Mouse (Mus musculus) CH12.LX (cell line): ENCODE results near the gene Zmat5. TPM values are rescaled to one million over a fixed set of nuclear protein-coding genes. Genes with fewer than 3 reads are reported as not detected.

Experiments used
- DNase-seq: peaks from one replicate; pipeline ENCODE4 v3.0.0-alpha.2; 2013; ENCODE audit errors: extremely low read depth
- H3K27ac ChIP-seq: 2 replicates; pipeline ENCODE4 v1.5.1; 2012; ENCODE audit warnings: low read depth, mild to moderate bottlenecking, control low read depth, moderate library complexity; ENCODE audit not compliant: insufficient read depth
- H3K27me3 ChIP-seq: replicated peaks from 2 replicates; pipeline ENCODE3; 2012; ENCODE audit warnings: inconsistent platforms
- H3K36me3 ChIP-seq, 2 experiments: replicated peaks in 1 of 2; 2 replicates each; pipeline versions ENCODE3 to v1.6.1; 2012; ENCODE audit warnings: inconsistent platforms in 1 of 2, low read length in 1 of 2, mild to moderate bottlenecking in 1 of 2, mixed read lengths in 1 of 2, moderate library complexity in 1 of 2; ENCODE audit not compliant: control insufficient read depth in 1 of 2, insufficient read depth in 1 of 2
- H3K4me1 ChIP-seq, 2 experiments: 2 replicates each; pipeline ENCODE4 v1.6.1; 2012; ENCODE audit warnings: inconsistent platforms in 1 of 2, moderate library complexity in 1 of 2; ENCODE audit not compliant: insufficient read depth in 2 of 2, control insufficient read depth in 1 of 2
- H3K4me2 ChIP-seq: 2 replicates; pipeline ENCODE4 v1.6.1; 2012; ENCODE audit warnings: low read depth, mild to moderate bottlenecking, control low read depth; ENCODE audit not compliant: poor library complexity, insufficient read depth, severe bottlenecking
- H3K4me3 ChIP-seq, 3 experiments: fragments of 150-350 bp in 1 of 3; sonication (generic) in 1 of 3; replicated peaks in 1 of 3; 2 replicates each; pipeline versions ENCODE3 to v1.5.1; 2011 to 2012; ENCODE audit warnings: low read depth in 2 of 3, low read length in 2 of 3, mild to moderate bottlenecking in 2 of 3, moderate library complexity in 2 of 3, control low read depth in 1 of 3, improper control_type of control experiment in 1 of 3, inconsistent platforms in 1 of 3, mixed read lengths in 1 of 3; ENCODE audit not compliant: poor library complexity in 1 of 3
- H3K79me2 ChIP-seq: replicated peaks from 2 replicates; pipeline ENCODE4 v1.6.1; 2012; ENCODE audit warnings: mild to moderate bottlenecking, moderate library complexity; ENCODE audit not compliant: control insufficient read depth, poor library complexity, insufficient read depth, severe bottlenecking; ENCODE audit errors: extremely low read depth
- H3K9ac ChIP-seq: 2 replicates; pipeline ENCODE4 v1.6.1; 2012; ENCODE audit warnings: low read depth, mild to moderate bottlenecking, control low read depth, moderate library complexity; ENCODE audit not compliant: insufficient read depth
- H3K9me3 ChIP-seq: replicated peaks from 2 replicates; pipeline ENCODE3; 2012; ENCODE audit warnings: low read length, inconsistent platforms, mixed read lengths
- BHLHE40 ChIP-seq: IDR thresholded peaks from 2 replicates; pipeline ENCODE4 v1.6.1; 2011; ENCODE audit warnings: mild to moderate bottlenecking, low read depth, low read length, improper control_type of control experiment
- E2F4 ChIP-seq: IDR thresholded peaks from 2 replicates; pipeline ENCODE4 v1.6.1; 2011; ENCODE audit warnings: low read depth, low read length, improper control_type of control experiment; ENCODE audit not compliant: insufficient replicate concordance
- ETS1 ChIP-seq: conservative IDR thresholded peaks from 2 replicates; pipeline ENCODE4 v1.6.1; 2012; ENCODE audit warnings: low read depth, mild to moderate bottlenecking, inconsistent platforms, low read length, improper control_type of control experiment, moderate library complexity
- GABPA ChIP-seq: IDR thresholded peaks from 2 replicates; pipeline ENCODE4 v1.6.1; 2012; ENCODE audit warnings: low read depth, low read length, improper control_type of control experiment, inconsistent platforms; ENCODE audit not compliant: insufficient replicate concordance
- HCFC1 ChIP-seq: IDR thresholded peaks from 2 replicates; pipeline ENCODE4 v1.6.1; 2012; ENCODE audit warnings: low read depth, mild to moderate bottlenecking, inconsistent platforms, low read length, improper control_type of control experiment
- IRF4 ChIP-seq: IDR thresholded peaks from 2 replicates; pipeline ENCODE4 v1.6.1; 2014; ENCODE audit warnings: low read depth, mild to moderate bottlenecking, inconsistent platforms, low read length, improper control_type of control experiment
- JUND ChIP-seq: conservative IDR thresholded peaks from 2 replicates; pipeline ENCODE4 v1.6.1; 2011; ENCODE audit warnings: low read depth, low read length, improper control_type of control experiment
- MAFK ChIP-seq: IDR thresholded peaks from 2 replicates; pipeline ENCODE4 v1.6.1; 2011; ENCODE audit warnings: low read length, improper control_type of control experiment; ENCODE audit not compliant: insufficient replicate concordance
- MAX ChIP-seq: IDR thresholded peaks from 2 replicates; pipeline ENCODE4 v1.6.1; 2011; ENCODE audit warnings: low read length, improper control_type of control experiment
- MEF2A ChIP-seq: IDR thresholded peaks from 2 replicates; pipeline ENCODE4 v1.6.1; 2014; ENCODE audit warnings: low read depth, mild to moderate bottlenecking, inconsistent platforms, low read length, improper control_type of control experiment, borderline replicate concordance
- MYC ChIP-seq: IDR thresholded peaks from 2 replicates; pipeline ENCODE4 v1.6.1; 2011; ENCODE audit warnings: low read depth, mild to moderate bottlenecking, improper control_type of control experiment, low read length
- NELFE ChIP-seq: IDR thresholded peaks from 2 replicates; pipeline ENCODE4 v1.6.1; 2011; ENCODE audit warnings: low read depth, low read length, improper control_type of control experiment
- NRF1 ChIP-seq: IDR thresholded peaks from 2 replicates; pipeline ENCODE4 v1.6.1; 2014; ENCODE audit warnings: low read depth, mild to moderate bottlenecking, inconsistent platforms, low read length, improper control_type of control experiment, moderate library complexity
- PAX5 ChIP-seq: IDR thresholded peaks from 2 replicates; pipeline ENCODE4 v1.6.1; 2012; ENCODE audit warnings: low read length, inconsistent platforms, mixed read lengths
- RAD21 ChIP-seq: IDR thresholded peaks from 2 replicates; pipeline ENCODE4 v1.6.1; 2011; ENCODE audit warnings: low read depth, mild to moderate bottlenecking, low read length, improper control_type of control experiment, moderate library complexity
- SIN3A ChIP-seq: IDR thresholded peaks from 2 replicates; pipeline ENCODE4 v1.6.1; 2012; ENCODE audit warnings: low read length, improper control_type of control experiment, inconsistent platforms
- SMC3 ChIP-seq: IDR thresholded peaks from 2 replicates; pipeline ENCODE4 v1.6.1; 2011; ENCODE audit warnings: low read depth, low read length, improper control_type of control experiment
- TBP ChIP-seq: conservative IDR thresholded peaks from 2 replicates; pipeline ENCODE4 v1.6.1; 2011; ENCODE audit warnings: low read depth, low read length, improper control_type of control experiment
- TCF12 ChIP-seq: IDR thresholded peaks from 2 replicates; pipeline ENCODE4 v1.6.1; 2014; ENCODE audit warnings: low read depth, mild to moderate bottlenecking, inconsistent platforms, low read length, improper control_type of control experiment
- UBTF ChIP-seq: IDR thresholded peaks from 2 replicates; pipeline ENCODE4 v1.6.1; 2012; ENCODE audit warnings: low read depth, mild to moderate bottlenecking, inconsistent platforms, low read length, improper control_type of control experiment, moderate library complexity
- USF1 ChIP-seq: IDR thresholded peaks from 2 replicates; pipeline ENCODE4 v1.6.1; 2014; ENCODE audit warnings: low read depth, mild to moderate bottlenecking, inconsistent platforms, low read length, improper control_type of control experiment
- ZKSCAN1 ChIP-seq: IDR thresholded peaks from 2 replicates; pipeline ENCODE4 v1.6.1; 2012; ENCODE audit warnings: low read depth, inconsistent platforms, low read length, improper control_type of control experiment, borderline replicate concordance
- ZNF384 ChIP-seq: IDR thresholded peaks from 2 replicates; pipeline ENCODE4 v1.6.1; 2012; ENCODE audit warnings: low read depth, low read length, improper control_type of control experiment, inconsistent platforms
- dilution Hi-C: fragments of 300-500 bp; cut with MboI; formaldehyde crosslinking; loops from 2 replicates; pipeline ENCODE4 v1.14.3; 2020; ENCODE audit warnings: low sequenced_read_pairs; ENCODE audit not compliant: extremely low pct_unique_long_range_greater_than_20kb, extremely low pct_ligation_motif_present
- in situ Hi-C: fragments of 300-500 bp; cut with MboI; formaldehyde crosslinking; loops from 3 replicates; pipeline ENCODE4 v1.14.3; 2019; ENCODE audit warnings: low sequenced_read_pairs, low pct_ligation_motif_present, low pct_unique_long_range_greater_than_20kb, mixed read lengths
- polyA plus RNA-seq: library from polyadenylated mRNA; unstranded; fragments of >175 nt; gene quantifications from 2 replicates; pipeline ENCODE4 v1.2.1, GENCODE M21; 2012; ENCODE audit warnings: low read depth; ENCODE audit not compliant: insufficient read length
- total RNA-seq, 2 experiments: library from RNA; depleted of rRNA; stranded (reverse); fragments of 300-350 nt in 1 of 2; fragments of >200 nt in 1 of 2; gene quantifications; 2 replicates each; pipeline ENCODE4 v1.2.3; 2012 to 2014

Zmat5 gene
- total and polyA plus RNA-seq, 3 experiments, result 35.9 to 75.2 (median 51.4) TPM

- TF ChIP-seq E2F4 (no peak), NRF1 (no peak), ZKSCAN1 (no peak), MAFK (no peak)
Observed at GRCm38 (mm10) chr11:4736355-4736754, 31.9 kb downstream of the Zmat5 start (continued).

- Histone ChIP-seq H3K4me2 (no peak overlapping the region), H3K27me3 (no peaks in the 10 kb centered on the region), H3K36me3 (peaks cover 23 to 53% of the 10 kb centered on the region in 2 experiments), H3K27ac (no peak overlapping the region), H3K9me3 (no peaks in the 10 kb centered on the region), H3K4me1 (peaks cover 8 to 35% of the 10 kb centered on the region in 2 experiments), H3K9ac (no peak overlapping the region), H3K4me3 (no peak overlapping the region), H3K79me2 (no peaks in the 10 kb centered on the region)
- TF ChIP-seq GABPA (no peak), RAD21 (no peak), TBP (no peak), ZNF384 (no peak), HCFC1 (no peak), PAX5 (no peak), UBTF (no peak), MYC (no peak), NRF1 (no peak), BHLHE40 (no peak), E2F4 (no peak), SIN3A (no peak), SMC3 (no peak), IRF4 (no peak), ZKSCAN1 (no peak)
- DNase-seq, result no peak
- in situ Hi-C loops (loop anchor here (5.0 kb wide), 1 partner anchor 35 kb away; no protein-coding TSS in a partner anchor), dilution Hi-C loops (no loop called here)
Observed at GRCm38 (mm10) chr11:4737682-4738081, 33.2 kb downstream of the Zmat5 start.

- no peaks in the 10 kb centered on the region for H3K27me3 ChIP-seq
- TF ChIP-seq NELFE, result no peak
- no peak for TF ChIP-seq JUND
- no peak for TF ChIP-seq ETS1
- TF ChIP-seq NRF1, result no peak
- TF ChIP-seq USF1, result no peak
- no peak for TF ChIP-seq UBTF
- no peak for TF ChIP-seq TCF12
- TF ChIP-seq SIN3A, result no peak
- no peak for TF ChIP-seq MEF2A
- TF ChIP-seq MAX, result no peak
- TF ChIP-seq RAD21, result no peak
- TF ChIP-seq, all 38 proteins: peak for 0
- no peak overlapping the region for H3K9ac ChIP-seq
- H3K79me2 ChIP-seq, result no peaks in the 10 kb centered on the region
- no peak overlapping the region for H3K4me2 ChIP-seq
- H3K4me1 ChIP-seq, result peaks cover 8 to 35% of the 10 kb centered on the region in 2 experiments
- H3K4me3 ChIP-seq, result no peak overlapping the region
- in situ Hi-C loops, result loop anchor here (5.0 kb wide), 1 partner anchor 34 kb away; no protein-coding TSS in a partner anchor
- dilution Hi-C loops, result no loop called here
- H3K27ac ChIP-seq, result no peak overlapping the region
- peaks cover 21 to 50% of the 10 kb centered on the region in 2 experiments for H3K36me3 ChIP-seq
- no peak for DNase-seq
- no peaks in the 10 kb centered on the region for H3K9me3 ChIP-seq
Observed at GRCm38 (mm10) chr11:4738719-4739118, 34.2 kb downstream of the Zmat5 start.
